Mouse (Mus musculus) left cerebral cortex, postnatal 25 days (tissue): ENCODE data around the gene 4930503B20Rik. TPM values are rescaled to one million over a fixed set of nuclear protein-coding genes. Genes with fewer than 3 reads are reported as not detected.

Source experiments
- DNase-seq, 2 experiments: peaks; one replicate each; pipeline ENCODE4 v3.0.0; 2022; ENCODE audit warnings: low spot score in 2 of 2, mixed read lengths in 1 of 2
- intact Hi-C: fragments of 180-260 bp; cut with DNase I; formaldehyde crosslinking; loops from one replicate; pipeline ENCODE4 v1.15.1; 2025
- total RNA-seq, 2 experiments: library from RNA; stranded (reverse); gene quantifications; 2 replicates each; pipeline ENCODE4 v1.2.3; 2021

The 4930503B20Rik gene
- total RNA-seq, 2 experiments from 2014 or later = 0.37 TPM; not detected in 1

GRCm38 (mm10) chr3:146610322-146610721 lies 40.8 kb downstream of the 4930503B20Rik start:
- peak; percentile 42 to 89 for DNase-seq
- intact Hi-C loops = no loop called here

DNA sequence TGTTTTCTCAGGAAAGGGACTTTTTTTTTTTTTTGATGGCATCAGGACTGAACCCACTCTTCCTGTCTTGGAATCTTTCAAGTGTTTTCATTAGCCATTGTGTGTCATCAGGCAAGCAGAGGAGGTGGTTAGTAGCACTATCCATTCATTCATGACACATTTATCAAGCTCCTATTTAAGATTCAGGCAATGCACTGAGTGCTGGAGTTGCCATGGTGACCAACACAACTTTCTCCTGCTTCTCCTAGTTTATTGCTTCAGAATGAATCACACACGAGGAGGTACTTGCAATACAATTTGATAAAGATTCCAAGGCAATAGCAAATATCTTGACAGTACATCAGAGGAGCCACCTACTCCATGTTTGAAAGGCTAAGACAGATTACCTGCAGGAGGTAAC lies 43.7 kb downstream of the 4930503B20Rik start:
- intact Hi-C loops = no loop called here
- peak; percentile 72 to 92 for DNase-seq

DNA sequence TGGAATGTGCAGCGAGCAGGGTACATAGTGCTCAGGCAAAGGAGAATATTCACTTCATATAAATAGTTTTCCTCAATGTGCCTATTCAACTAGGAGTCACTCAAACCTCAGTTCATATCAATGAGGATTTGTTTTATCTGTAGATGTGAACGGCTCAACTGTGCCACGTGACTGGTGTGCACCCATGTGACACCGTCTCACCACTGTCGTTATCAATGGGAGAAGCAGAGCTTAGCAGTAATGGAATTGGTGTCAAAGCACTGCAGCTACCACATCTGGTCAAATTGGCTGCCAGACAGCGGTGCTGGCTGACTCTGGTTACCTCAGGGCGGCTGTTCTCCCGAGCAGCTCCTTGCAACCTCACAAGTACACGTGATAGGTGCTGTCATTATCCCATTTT lies 46.5 kb downstream of the 4930503B20Rik start:
- DNase-seq = no peak
- intact Hi-C loops = no loop called here

DNA sequence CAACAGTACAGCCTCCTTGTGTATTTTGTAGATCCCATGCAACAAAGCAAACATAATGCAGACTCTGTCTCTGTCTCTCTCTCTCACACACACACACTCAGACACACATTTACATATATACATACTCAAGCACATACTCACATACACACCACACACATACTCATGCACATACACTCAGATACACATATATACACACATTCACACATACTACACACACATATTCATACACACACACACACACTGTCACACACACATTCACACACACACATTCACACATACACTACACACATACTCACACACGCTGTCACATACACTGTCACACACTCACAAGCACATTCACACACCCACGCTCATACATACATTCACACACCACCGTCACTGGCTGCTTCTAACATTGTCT lies 48.6 kb downstream of the 4930503B20Rik start:
- intact Hi-C loops = no loop called here

GRCm38 (mm10) chr3:146601205-146601604 lies 49.9 kb downstream of the 4930503B20Rik start:
- no peak for DNase-seq
- intact Hi-C loops = no loop called here

More for the DNA sequence above, 48.6 kb downstream of the 4930503B20Rik start:
- DNase-seq = no peak

GRCm38 (mm10) chr3:146599198-146599900 lies 51.8 kb downstream of the 4930503B20Rik start:
- peak in 1 of 2 experiments; percentile 60 for DNase-seq

GRCm38 (mm10) chr3:146598411-146598810 lies 52.7 kb downstream of the 4930503B20Rik start:
- intact Hi-C loops = loop anchor here (1.0 kb wide), 1 partner anchor 22 kb away; no protein-coding TSS in a partner anchor
- DNase-seq = peak in 1 of 2 experiments; percentile 89

More at GRCm38 (mm10) chr3:146599198-146599900, 51.8 kb downstream of the 4930503B20Rik start:
- intact Hi-C loops = no loop called here

DNA sequence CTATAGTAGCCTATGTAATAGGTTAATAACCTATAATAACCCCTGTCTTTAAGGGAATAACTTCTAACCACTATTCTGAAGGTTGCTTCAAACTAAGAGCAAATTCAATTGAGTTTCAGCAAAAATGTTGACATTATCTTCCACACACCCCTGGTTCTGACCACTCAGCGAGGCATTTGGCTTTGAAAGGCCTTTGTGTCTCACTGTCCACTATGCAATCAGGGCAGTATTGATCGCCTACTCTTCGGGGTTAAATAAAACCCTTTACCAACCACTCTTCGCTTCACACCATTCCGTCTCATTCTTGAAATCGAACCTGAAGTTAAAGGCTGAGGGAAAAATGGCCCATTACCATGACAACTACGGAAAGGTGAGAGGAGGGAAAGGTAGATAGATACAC lies 54.3 kb downstream of the 4930503B20Rik start:
- intact Hi-C loops = no loop called here
- DNase-seq = no peak

DNA sequence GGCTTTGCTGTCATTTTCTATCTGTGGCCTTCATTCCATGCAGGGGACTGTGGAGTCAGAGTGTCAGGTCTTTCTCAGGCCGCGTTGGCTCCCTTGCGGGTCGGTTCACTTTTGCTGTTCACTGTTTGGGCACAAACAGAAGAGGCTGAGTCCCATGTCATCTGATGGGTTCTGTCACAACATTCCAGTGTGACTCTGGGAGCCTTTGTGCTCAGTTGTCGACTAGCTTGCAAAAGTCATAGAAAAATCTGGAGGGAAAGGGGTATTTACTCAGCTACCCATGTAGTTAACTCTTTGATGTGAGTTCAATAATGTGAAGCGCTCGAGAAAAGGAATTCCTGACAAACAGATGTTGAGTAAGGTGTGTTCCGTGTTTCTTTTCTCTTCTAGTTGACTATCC lies 54.7 kb downstream of the 4930503B20Rik start:
- no peak for DNase-seq
- intact Hi-C loops = no loop called here

DNA sequence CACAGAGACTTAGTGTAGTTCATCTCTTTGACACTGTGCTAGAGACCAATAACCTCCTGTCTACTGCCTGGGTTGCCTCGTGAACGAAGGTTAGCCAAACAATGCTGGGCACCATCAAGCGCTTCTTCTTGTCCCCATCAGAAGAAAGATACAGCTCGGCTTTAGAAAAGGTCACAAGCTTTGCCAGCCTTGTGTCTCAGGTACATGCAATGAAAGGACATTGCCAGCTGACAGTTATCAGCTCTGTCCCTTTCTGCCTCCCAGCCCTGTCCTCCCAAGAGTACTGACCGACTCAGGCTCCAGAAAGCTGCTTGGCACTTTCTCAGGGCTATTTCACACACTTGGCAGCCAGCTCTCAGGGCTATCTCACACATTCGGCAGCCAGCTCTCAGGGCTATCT lies 55.7 kb downstream of the 4930503B20Rik start:
- DNase-seq = no peak
- intact Hi-C loops = no loop called here

Other genes with a start within 250 kb of the 4930503B20Rik start
- 10 to 100 TPM; 97.0 to 97.3 TPM for gene Ssx2ip, start 246.7 kb downstream of the 4930503B20Rik start, total RNA-seq
- 1 to 10 TPM; 6.3 to 8.4 TPM for gene Ctbs, start 201.5 kb downstream of the 4930503B20Rik start, total RNA-seq
- gene Spata1, start 151.6 kb downstream of the 4930503B20Rik start, total RNA-seq = 1 to 10 TPM; 4.0 to 6.7 TPM
- 10 to 100 TPM; 47.3 to 49.9 TPM for gene Gng5, start 151.5 kb downstream of the 4930503B20Rik start, total RNA-seq
- 10 to 100 TPM; 15.7 to 18.5 TPM for gene Rpf1, start 129.9 kb downstream of the 4930503B20Rik start, total RNA-seq
- gene Uox, start 80.9 kb downstream of the 4930503B20Rik start, total RNA-seq = under 1 TPM; 0.39 to 0.80 TPM
- not detected for gene Dnase2b, start 35.7 kb downstream of the 4930503B20Rik start, total RNA-seq
- 1 to 10 TPM in 1 of 2 experiments, not detected in 1; 1.1 TPM for gene Samd13, start 34.3 kb upstream of the 4930503B20Rik start, total RNA-seq
- 100 to 1,000 TPM; 460 to 559 TPM for gene Prkacb, start 161.7 kb upstream of the 4930503B20Rik start, total RNA-seq
- gene Ttll7, start 201.1 kb upstream of the 4930503B20Rik start, total RNA-seq = 100 to 1,000 TPM; 175 to 189 TPM